Mouse (Mus musculus) v-Abl transformed pro-B cells (cell line): ENCODE measurements around the gene Ppm1f.

ENCODE experiments used
- in situ Hi-C, 2 experiments: fragments of 400-800 bp; cut with MboI; formaldehyde crosslinking; loops; one replicate each; pipeline ENCODE4 v1.15.1; 2025; ENCODE audit not compliant: unreplicated experiment in 2 of 2

Ppm1f gene

DNA sequence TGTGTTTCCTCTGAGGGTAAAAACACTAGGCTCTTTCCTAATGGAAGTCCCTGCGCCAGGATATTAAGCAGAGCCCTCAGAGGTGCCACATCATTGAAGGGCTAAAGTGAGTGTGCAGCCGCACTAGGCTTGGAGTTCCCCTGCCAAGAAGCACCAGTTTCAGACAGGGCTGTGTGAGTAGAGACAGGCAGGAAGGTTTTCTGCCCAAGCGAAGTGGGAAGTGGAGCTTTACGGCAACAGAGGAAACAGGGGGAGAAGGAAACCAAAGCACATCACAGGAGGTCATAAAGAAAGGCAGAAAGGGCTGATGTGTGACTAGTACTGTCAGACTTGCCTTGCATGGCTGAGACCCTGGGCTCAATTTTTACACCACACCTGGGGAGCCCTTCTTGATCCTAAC, 6.1 kb downstream of the Ppm1f start:
- in situ Hi-C loops: loop anchor here (25.0 kb wide), 1 partner anchor 690 kb away; the partner anchor contains the start of gene Pkp2 (in 2 of the 2)

DNA sequence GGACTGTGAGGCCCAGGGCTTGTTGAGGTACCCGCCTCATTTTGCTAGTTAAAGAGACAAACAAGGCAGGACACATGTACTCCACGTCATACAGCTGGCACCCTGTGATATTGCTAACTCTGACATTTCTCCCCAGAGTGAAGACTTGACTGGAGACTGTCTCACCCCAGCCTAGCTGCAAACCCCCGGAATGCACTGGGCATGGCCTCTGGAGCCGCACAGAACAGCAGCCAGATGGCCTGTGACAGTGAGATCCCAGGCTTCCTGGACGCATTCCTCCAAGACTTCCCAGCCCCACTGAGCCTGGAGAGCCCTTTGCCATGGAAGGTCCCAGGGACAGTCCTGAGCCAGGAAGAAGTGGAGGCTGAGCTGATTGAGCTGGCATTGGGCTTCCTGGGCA, 6.9 kb downstream of the Ppm1f start:
- in situ Hi-C loops: loop anchor here (25.0 kb wide), 1 partner anchor 691 kb away; the partner anchor contains the start of gene Pkp2 (in 2 of the 2)

DNA sequence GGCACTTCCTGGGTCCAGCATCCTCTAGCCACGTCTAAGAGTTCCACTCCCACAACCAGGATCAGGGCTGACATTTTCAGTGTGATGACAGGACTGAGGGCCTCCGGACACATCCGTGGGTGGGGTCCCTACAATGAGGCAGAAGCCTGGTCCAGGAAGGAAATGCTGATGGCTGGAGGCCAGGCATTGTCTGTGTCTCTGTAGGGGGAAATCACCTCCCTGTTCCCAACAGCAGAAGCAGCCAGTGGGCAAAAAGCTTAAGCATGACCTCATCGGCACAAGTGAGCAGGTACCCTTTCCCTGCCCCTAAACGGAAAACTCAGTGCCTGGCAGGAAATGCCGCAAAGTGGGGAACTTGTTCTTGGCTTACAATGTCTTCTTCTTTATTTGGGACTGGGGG, 11.5 kb downstream of the Ppm1f start:
- in situ Hi-C loops: loop anchor here (5.0 to 25.0 kb wide), 2 partner anchors 595 to 695 kb away; partner anchors contain the start of gene Pkp2 (in 2 of the 2)

- in situ Hi-C loops: loop anchor here (5.0 to 25.0 kb wide), 3 partner anchors 315 to 700 kb away; partner anchors contain the start of genes Pkp2 (in 2 of the 2) and Yars2 (in 1 of the 2)
Measured at GRCm38 (mm10) chr16:16911641-16912597, 15.7 kb downstream of the Ppm1f start.

DNA sequence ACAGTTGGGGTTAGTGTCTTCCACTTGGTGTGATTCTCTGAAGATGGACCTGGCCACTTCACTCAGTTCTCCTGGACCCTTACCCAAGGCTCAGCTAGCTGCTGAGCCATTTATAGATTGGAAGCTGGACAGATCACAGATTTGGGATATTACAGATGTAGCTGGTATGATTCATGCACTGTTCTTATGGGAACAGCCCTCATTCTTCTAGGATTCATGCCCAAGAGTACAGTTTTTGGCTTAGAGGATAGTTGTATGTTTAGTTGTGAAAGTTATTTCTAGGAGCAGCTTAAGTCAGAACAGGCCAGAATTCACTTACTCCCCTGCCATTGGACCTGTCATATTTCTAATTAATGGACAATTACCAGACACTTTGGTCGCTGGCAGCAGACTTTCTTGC, 17.2 kb downstream of the Ppm1f start:
- in situ Hi-C loops: loop anchor here (5.0 to 25.0 kb wide), 3 partner anchors 316 to 701 kb away; partner anchors contain the start of genes Pkp2 (in 2 of the 2) and Yars2 (in 1 of the 2)

DNA sequence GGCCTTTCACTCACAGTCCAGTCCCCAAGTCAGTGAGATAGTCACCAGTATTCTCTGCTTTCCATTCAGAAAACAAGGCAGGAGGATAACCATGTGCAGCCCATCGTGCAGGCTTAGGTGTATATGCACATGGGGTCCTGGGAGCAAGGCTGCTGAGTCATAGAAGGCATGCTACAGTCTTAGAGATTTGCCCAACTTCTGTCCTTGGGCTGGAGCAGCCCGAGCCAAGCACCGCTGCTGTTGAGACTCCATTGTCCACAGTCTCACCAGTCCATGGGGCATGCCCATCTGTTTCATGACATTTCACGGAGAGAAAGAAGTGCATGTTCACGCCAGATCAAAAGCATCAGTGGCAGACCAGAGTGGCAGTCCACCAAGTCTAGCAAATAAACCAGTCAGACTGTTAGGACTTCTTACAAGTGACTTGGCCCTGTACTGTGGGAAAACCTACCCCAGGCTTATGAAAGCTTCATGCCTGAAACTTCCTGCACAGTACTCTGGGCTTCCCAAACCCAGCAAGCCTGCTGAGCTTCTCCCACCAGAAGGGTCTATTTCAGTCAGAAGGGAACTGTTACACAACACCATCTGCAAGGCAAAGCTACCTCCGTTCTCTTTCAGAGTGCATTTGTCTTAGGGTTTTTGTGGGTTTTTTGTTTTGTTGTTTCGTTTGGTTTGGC, 22.3 kb downstream of the Ppm1f start:
- in situ Hi-C loops: loop anchor here (5.0 to 25.0 kb wide), 3 partner anchors 311 to 706 kb away; partner anchors contain the start of genes Pkp2 (in 2 of the 2) and Yars2 (in 1 of the 2)

DNA sequence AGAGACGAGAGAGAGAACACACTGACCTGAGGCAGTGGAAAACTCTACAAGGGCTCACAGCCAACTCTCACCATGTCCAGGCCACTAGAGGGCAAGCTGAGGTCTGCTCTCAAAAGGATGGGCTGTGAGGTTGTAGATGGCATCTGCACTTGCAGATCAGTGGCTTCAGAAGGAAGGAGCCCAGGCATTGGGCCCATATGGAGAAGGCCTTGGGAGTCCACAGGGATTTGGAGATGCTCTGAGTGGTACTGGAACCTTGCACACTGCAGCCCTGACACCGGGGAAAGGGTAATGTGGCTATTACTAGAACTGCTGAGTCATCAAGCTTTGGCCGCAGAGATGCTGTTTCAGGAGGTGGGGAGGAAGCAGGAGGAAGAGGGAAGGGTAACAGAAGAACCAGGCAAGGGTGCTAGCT, 24.8 kb downstream of the Ppm1f start:
- in situ Hi-C loops: loop anchor here (10.0 to 25.0 kb wide), 2 partner anchors 354 to 709 kb away; partner anchors contain the start of genes Pkp2 (in 2 of the 2) and Tmem191c (in 1 of the 2)

GRCm38 (mm10) chr16:16924481-16924880, 28.2 kb downstream of the Ppm1f start:
- in situ Hi-C loops: loop anchor here (10.0 to 25.0 kb wide), 2 partner anchors 350 to 712 kb away; partner anchors contain the start of genes Pkp2 (in 2 of the 2) and Tmem191c (in 1 of the 2)

GRCm38 (mm10) chr16:16926536-16926935, 30.3 kb downstream of the Ppm1f start:
- in situ Hi-C loops: loop anchor here in 1 of 2 experiments (10.0 kb wide), 1 partner anchor 348 kb away; the partner anchor contains the start of gene Tmem191c

DNA sequence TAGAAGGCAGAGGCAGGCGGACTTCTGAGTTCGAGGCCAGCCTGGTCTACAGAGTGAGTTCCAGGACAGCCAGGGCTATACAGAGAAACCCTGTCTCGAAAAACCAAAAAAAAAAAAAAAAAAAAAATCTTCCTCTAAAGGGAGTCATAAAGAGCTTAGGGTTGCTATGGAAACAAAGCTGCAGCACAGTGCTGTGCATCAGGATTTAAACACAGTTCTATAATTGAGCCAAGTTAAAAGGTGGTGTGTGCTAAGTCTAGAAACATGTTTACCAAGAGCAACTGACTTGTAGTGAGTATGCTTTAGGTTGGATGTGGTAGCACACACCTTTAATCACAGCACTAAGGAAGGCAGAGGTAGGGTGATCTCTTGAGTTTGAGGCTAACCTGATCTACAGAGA, 32.6 kb downstream of the Ppm1f start:
- in situ Hi-C loops: loop anchor here in 1 of 2 experiments (10.0 kb wide), 1 partner anchor 346 kb away; the partner anchor contains the start of gene Tmem191c

DNA sequence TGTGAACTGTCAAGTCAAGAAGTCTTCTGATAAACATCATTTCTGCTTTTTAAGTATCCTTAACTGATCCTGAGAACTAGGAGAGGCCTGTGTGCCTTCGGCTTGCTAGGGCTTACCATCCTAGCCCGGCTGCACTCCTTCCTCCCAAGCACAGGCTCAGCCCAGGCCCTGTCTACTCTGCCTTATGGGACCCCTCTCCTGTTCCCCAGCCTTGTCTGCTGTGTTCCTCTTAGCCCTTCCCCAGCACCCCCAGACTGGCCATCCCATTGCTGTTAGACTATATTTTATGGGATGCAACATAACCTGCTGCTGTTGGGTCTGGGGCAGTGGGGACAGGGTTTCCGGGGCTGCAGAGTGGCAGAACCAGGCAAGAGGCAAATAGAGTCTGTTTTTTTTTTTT, 34.1 kb downstream of the Ppm1f start:
- in situ Hi-C loops: no loop called here

DNA sequence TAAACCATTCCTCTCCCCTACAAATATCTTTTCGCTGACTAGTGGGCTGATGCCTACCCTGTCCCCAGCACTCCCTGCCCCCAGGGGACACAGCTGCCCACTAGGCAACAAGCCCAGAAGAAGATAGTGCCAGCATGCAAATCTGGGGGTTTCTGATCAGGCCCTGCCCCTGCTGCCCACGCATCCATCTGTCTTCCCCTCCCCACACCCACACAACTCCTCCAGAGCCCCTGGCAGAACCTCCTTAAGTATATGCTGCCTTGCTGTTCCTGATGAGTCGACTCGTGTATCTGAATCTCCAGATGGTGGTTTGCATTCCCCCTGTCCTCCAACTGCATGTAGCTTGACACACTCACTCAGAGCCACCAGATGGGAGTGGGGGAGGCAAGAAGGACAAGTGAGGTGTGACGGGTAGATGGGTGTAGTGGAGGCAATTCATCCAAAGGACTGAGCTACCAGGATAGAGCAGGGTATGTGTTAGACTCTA, 34.6 kb downstream of the Ppm1f start:
- in situ Hi-C loops: no loop called here

DNA sequence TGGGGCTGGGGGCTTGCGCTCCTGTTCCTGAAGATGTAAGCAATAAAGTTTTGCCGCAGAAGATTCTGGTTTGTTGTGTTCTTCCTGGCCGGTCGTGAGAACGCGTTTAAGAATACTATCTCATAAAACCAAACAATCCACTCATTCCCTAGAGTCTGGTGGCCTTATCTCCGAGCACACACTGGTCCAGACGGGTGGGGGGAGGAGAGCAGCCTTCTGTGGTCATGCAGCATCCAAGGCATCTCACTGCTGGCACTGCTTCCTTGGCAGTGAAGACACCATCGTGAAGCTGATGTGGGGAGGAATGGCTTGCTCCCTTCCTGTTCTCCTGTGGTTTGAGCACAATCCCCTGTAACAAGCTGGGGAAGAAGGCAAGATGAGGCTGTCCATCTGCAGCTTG, 43.3 kb downstream of the Ppm1f start:
- in situ Hi-C loops: no loop called here

DNA sequence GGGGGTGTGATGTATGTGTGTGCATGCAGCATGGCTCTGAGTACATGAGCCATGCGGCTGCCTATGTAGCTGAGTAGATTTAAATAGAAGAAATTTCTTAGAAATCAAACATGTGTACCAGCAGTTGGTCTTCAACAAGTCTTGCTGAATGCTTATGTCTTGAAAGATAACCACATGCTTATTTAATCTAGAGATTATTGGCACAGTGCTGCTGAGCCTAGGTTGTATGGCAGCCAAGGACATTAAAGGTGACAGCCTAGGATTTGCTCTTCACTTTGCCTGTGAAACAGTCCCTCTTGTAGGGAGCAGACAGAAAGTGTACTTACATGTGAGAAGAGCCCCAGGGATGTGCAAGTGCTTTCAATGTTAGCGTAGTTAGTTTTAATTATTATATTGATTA, 44.8 kb downstream of the Ppm1f start:
- in situ Hi-C loops: no loop called here

- in situ Hi-C loops: no loop called here
Measured at GRCm38 (mm10) chr16:16958575-16958974, 62.3 kb downstream of the Ppm1f start.

- in situ Hi-C loops: no loop called here
Measured at GRCm38 (mm10) chr16:16959907-16960306, 63.6 kb downstream of the Ppm1f start.

DNA sequence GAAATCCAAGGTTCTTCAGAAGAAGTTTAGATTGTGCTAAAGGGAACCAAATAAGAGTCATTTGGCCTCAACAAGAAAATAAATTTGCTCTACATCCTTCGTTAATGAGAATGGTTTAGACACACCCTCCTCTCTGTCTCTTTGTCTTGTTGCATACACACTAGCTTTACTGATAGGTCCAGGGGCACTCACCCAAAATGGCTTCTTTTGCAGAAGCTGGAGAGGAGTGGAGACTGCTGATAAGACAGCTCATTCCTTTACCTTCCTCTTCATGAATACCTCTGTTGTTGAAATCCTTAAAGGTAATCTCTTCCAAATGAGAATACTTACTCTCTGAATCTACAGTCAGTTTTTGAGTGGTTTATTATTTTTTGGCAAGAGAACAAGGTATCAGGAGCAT, 68.9 kb downstream of the Ppm1f start:
- in situ Hi-C loops: no loop called here

GRCm38 (mm10) chr16:16966290-16966689, 70.0 kb downstream of the Ppm1f start:
- in situ Hi-C loops: no loop called here
